Mouse (Mus musculus): ENCODE results near the gene Fscn1. TPM values are rescaled to one million over a fixed set of nuclear protein-coding genes. Genes with fewer than 3 reads are reported as not detected.

Fscn1 gene
- polyA plus RNA-seq, 1 experiment from 2014 or later = 506 TPM

DNA sequence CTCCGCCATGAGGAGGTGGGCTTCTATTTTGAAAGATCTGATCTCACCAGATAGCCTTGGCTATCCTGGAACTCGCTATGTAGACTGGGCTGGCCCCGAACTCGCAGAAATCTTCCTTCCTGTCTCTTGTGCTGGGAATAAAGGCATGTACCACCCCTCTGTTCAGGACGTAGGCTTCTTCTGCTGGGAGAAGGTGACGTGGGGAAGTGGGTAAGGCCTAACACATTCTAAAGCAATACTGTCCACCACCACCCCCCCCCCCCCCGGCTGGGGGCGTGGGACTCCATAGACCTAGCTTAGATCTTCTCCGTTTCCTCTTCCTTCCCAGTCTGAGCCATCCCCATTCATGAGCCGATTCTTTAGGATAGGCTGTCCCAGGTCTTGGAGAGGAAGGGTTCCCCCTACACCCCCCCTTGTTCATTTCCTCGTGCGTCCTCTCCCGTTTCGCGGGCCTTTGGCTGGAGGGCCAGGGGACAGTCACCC lies 1.3 kb downstream of the Fscn1 start:
- under 1% methylated on average over 15 of the region's 15 CpGs for WGBS

DNA sequence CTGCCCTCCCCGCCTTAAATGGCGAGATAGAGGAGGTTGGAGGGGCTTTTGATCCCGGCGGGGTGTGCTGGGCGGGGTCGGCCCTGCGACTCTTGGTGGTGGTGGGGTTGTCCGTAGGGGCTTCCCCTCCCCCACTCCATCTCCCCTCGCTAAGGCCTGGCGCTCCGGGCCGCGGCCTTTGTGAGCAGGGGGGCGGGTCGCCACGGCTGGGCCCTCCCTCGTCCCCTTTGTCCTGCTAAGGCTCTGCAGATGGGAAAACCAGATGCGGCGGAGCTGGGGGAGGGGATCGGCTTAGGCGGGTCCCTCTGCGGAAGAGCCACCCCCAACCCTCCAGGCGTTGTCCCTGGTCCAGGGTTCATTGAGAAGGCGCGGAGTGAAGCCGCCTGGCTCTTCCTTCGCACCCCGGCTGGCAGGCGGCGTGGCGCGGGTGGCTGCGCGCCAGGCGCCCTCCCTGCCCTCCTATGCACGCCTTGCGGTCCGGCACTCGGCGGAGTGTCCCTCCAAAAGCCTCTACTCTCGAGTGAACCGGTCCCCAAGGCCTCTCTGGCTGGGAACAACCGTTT lies 1.8 kb downstream of the Fscn1 start:
- peak overlapping the region; percentile 68 for H3K4me3 ChIP-seq
- H3K27ac ChIP-seq (replicated peaks) = peak overlapping the region; percentile 92
- 0 out of 2 replicates have a peak, but pooled peaks cover 5% of the 10 kb centered on the region for H3K36me3 ChIP-seq
- H3K9me3 ChIP-seq = no peaks in the 10 kb centered on the region
- H3K27me3 ChIP-seq = no peaks in the 10 kb centered on the region
- peak overlapping the region; percentile 87 for H3K9ac ChIP-seq
- under 1% methylated on average over 33 of the region's 43 CpGs for WGBS
- peak; percentile 49 for ATAC-seq (ENCODE audit: low FRiP score, low read depth)
- H3K4me1 ChIP-seq (replicated peaks) = peaks cover 46% of the 10 kb centered on the region
- peak overlapping the region; percentile 95 for H3K4me2 ChIP-seq

More for the DNA sequence above, 1.3 kb downstream of the Fscn1 start:
- peak overlapping the region; percentile 68 for H3K4me3 ChIP-seq
- peaks cover 42% of the 10 kb centered on the region for H3K4me1 ChIP-seq (replicated peaks)
- peak overlapping the region; percentile 95 for H3K4me2 ChIP-seq
- peak overlapping the region; percentile 92 for H3K27ac ChIP-seq (replicated peaks)
- no peaks in the 10 kb centered on the region for H3K27me3 ChIP-seq
- peak; percentile 27 for ATAC-seq (ENCODE audit: low FRiP score, low read depth)
- H3K9me3 ChIP-seq = no peaks in the 10 kb centered on the region
- H3K9ac ChIP-seq = peak overlapping the region; percentile 87
- 0 out of 2 replicates have a peak, but pooled peaks cover 2% of the 10 kb centered on the region for H3K36me3 ChIP-seq

DNA sequence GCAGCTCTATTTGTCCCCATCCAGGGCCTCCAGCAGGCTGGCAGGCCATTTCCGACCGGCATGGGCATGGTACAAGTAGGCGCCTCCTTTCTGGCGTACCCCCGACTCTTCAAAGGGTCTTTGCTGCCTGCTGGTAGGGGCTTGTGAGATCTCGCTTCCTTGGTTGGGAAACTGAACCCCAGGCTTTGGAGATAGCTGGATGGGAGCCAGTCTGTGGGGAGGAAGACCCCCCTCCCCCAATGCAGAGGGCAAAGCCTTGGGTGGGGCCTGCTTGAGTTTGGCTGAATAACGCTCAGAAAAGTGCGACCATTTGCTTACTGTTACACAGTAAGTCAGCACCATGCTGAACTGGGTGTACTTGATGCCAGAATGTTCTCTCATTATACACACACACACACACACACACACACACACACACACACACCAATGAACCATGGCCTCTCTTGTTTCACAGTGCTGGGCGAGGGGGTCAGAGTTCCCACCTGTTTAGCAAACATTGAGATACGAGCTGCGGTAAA lies 2.4 kb downstream of the Fscn1 start:
- peak overlapping the region; percentile 68 for H3K4me3 ChIP-seq
- under 1% methylated on average over 11 of the region's 11 CpGs for WGBS
- 0 out of 2 replicates have a peak, but pooled peaks cover 5% of the 10 kb centered on the region for H3K36me3 ChIP-seq
- peak overlapping the region; percentile 95 for H3K4me2 ChIP-seq
- no peaks in the 10 kb centered on the region for H3K9me3 ChIP-seq
- no peak for ATAC-seq (ENCODE audit: low FRiP score, low read depth)
- no peaks in the 10 kb centered on the region for H3K27me3 ChIP-seq
- H3K9ac ChIP-seq = peak overlapping the region; percentile 87
- H3K4me1 ChIP-seq (replicated peaks) = peaks cover 51% of the 10 kb centered on the region
- H3K27ac ChIP-seq (replicated peaks) = peak overlapping the region; percentile 92

DNA sequence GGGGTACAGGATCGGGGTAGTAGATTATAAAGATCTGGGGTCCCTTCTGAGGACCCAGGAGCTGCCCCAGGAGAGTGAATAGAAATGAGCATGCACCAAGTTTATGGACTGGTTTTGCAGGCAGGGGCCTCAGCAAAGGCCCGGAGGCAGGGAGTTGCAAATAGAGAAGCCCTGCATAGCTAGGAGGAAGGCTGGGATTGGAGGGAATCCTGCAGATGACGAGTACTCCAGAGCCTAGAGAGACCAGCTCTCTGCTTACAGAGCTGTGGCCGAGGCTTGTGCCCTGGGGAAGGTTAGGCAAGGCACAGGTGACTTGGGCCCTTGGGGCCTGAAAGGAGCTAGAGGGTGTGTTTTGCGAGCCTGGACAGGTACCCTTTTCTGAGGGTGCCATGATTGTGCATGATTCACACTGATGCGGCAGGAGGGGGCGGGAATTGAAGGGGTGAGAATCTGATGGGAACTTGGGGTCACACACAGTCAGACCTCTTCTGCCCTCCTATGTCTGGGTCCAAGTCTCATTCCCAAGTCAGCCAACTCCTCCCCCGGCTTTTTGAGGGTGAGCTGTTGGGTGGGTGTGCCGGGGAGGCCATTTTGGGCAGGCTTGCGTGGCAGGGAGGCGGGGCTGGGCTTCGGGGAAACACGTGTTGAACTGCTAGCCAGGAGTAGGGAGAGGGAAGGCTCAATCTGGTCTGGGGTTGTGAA lies 3.0 kb downstream of the Fscn1 start:
- H3K9me3 ChIP-seq = no peaks in the 10 kb centered on the region
- H3K27ac ChIP-seq (replicated peaks) = peak overlapping the region; percentile 92
- peak overlapping the region; percentile 87 for H3K9ac ChIP-seq
- 2% methylated on average over 13 of the region's 13 CpGs for WGBS
- no peaks in the 10 kb centered on the region for H3K27me3 ChIP-seq
- H3K4me2 ChIP-seq = peak overlapping the region; percentile 95
- no peak for ATAC-seq (ENCODE audit: low FRiP score, low read depth)
- 0 out of 2 replicates have a peak, but pooled peaks cover 9% of the 10 kb centered on the region for H3K36me3 ChIP-seq
- peaks cover 55% of the 10 kb centered on the region for H3K4me1 ChIP-seq (replicated peaks)
- peak overlapping the region; percentile 68 for H3K4me3 ChIP-seq

DNA sequence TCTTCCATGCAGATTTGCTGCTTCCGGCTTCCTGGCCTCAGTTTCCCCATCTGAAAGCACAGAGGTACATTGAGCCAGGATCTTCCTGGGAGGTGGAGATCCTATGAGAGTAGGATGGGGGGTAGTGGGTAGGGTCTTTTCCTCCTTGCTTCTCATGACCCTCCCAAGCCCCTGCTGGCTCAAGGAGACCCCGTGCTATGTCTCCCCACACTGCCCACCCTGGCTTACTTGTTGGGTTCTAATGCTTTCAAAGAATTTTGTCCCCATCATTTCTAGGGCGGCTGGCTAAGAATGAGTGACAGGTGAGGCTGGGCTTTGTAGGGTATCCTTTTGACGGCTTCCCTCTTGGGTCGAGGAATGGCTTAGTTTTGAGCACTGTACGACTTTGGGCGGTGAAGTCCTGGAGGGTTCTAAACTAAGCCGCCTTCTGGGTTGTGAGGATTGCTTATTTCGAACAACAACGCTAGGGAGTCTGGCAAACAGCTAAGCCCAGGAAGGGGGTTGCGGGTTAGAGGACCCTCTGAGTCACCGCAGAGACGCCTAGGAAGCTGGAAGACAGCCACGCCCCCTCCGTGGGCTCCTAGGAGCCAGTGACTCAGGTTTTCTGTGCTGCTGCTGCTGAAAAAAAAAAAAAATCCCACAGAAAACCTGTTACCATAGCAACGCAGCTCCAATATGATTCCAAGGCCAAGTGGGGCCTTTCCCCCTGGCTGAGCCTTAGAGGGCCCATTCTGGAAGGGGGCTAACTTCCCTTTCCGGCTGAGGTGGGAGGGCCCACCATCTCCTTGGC lies 3.8 kb downstream of the Fscn1 start:
- Histone ChIP-seq H3K9ac (peak overlapping the region; percentile 87), H3K9me3 (no peaks in the 10 kb centered on the region), H3K27ac (replicated peaks) (peak overlapping the region; percentile 92), H3K4me2 (peak overlapping the region; percentile 95), H3K4me1 (replicated peaks) (peaks cover 59% of the 10 kb centered on the region), H3K4me3 (peak overlapping the region; percentile 68), H3K27me3 (no peaks in the 10 kb centered on the region), H3K36me3 (0 out of 2 replicates have a peak, but pooled peaks cover 13% of the 10 kb centered on the region)
- 11% methylated on average over 17 of the region's 17 CpGs for WGBS
- ATAC-seq (ENCODE audit: low FRiP score, low read depth) = no peak

DNA sequence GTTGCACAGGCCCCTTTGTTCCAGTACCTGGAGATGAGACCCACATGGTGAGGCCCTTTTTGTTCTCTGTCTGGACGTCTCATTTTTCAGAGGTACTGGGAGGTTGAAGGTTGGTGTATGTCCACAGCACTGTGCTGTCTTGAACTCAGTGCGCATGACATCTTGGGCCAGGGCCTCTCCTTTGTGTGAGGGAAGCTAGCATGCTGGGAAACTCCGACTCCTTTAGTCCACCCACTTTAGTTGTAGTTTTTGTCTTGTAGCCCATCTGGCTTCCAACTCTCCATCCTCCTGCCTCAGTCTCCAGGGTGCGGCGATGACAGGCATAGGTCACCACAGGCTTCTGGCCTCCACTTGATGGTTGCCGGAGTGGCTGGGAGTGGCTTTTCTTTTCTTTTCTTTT lies 4.5 kb downstream of the Fscn1 start:
- Histone ChIP-seq H3K4me2 (peak overlapping the region; percentile 95), H3K36me3 (peaks cover 14% of the 10 kb centered on the region), H3K27me3 (no peaks in the 10 kb centered on the region), H3K4me3 (peak overlapping the region; percentile 68), H3K9ac (peak overlapping the region; percentile 87; the same call in 1 of the 2 replicates), H3K4me1 (replicated peaks) (peaks cover 56% of the 10 kb centered on the region), H3K9me3 (no peaks in the 10 kb centered on the region), H3K27ac (replicated peaks) (peak overlapping the region; percentile 92)
- WGBS = 33% methylated on average over 6 of the region's 6 CpGs
- no peak for ATAC-seq (ENCODE audit: low FRiP score, low read depth)

DNA sequence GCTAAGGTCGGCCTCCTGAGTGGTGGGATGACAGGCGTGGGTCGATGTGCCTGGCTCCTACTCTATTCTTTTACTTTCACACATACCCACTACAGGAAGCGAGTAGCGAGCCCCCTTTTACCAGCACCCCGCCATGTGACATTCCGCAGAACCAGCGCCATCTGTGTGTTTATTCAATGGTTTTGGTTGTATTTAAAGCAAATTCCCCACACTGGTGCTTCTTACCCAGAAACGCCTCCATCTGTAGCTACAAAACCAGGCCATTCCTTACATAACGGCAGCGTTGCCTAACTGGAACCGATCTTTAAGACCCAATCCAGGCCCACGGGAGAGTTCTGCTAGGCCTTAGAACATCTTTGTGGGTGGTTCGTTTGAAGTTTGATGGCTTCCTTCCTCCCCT lies 8.3 kb downstream of the Fscn1 start:
- Histone ChIP-seq H3K9ac (no peak overlapping the region), H3K4me2 (no peak overlapping the region), H3K27me3 (no peaks in the 10 kb centered on the region), H3K36me3 (peaks cover 52% of the 10 kb centered on the region), H3K4me1 (replicated peaks) (peaks cover 46% of the 10 kb centered on the region), H3K9me3 (no peaks in the 10 kb centered on the region), H3K27ac (replicated peaks) (no peak overlapping the region), H3K4me3 (no peak overlapping the region)
- WGBS = 92% methylated on average over 14 of the region's 14 CpGs
- no peak for ATAC-seq (ENCODE audit: low FRiP score, low read depth)

DNA sequence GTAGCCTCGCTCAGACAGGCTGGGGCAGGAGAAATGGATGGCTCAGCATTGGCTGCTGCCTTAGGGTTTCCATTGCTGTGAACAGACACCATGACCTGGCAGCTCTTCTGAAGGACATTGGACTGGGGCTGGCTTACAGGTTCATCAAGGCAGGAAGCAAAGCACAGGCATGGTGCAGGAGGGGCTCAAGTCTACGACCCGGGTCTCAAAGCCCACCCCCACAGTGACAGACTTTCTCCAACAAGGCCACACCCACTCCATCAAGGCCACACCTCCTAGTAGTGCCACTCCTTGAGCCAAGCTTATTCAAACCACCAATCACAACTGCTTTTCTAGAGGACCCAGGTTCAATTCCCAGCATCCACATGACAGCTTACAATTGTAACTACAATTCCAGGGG lies 13.8 kb downstream of the Fscn1 start:
- ATAC-seq (ENCODE audit: low FRiP score, low read depth) = 0 out of 2 replicates have a peak, but pooled peaks have one; percentile 27
- no peak overlapping the region for H3K9ac ChIP-seq
- H3K4me3 ChIP-seq = no peak overlapping the region
- no peaks in the 10 kb centered on the region for H3K27me3 ChIP-seq
- H3K4me2 ChIP-seq = no peak overlapping the region
- 0 out of 2 replicates have a peak overlapping the region, but pooled peaks have one; percentile 6 for H3K27ac ChIP-seq (replicated peaks)
- WGBS = 39% methylated on average over 3 of the region's 3 CpGs
- H3K9me3 ChIP-seq = no peaks in the 10 kb centered on the region
- H3K4me1 ChIP-seq (replicated peaks) = peaks cover 16% of the 10 kb centered on the region
- H3K36me3 ChIP-seq = peaks cover 40% of the 10 kb centered on the region

DNA sequence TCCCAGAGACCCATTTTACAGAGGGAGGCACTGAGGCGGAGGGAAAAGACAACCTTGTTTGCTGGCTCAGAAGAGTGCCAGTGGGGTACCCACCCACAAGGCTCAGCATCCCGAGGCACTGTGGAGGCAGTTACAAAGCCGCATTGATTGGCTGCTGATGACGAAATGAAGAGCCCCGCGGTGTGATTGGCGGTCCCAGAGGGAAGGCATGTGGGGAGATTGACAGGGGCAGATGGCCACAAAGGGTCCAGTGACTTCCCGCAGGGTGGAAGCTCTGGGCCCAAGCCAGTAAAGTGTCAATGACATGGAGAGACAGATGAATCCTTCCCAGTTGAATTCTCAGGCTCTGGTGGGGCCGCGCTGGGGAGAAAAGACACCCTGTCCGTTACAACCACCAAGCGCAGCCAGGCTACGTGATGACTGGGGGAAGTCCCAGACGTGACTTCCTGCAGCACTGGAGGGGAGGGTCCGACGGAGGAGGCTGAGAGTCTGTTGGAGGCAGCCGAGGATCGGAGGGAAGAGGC lies 14.5 kb downstream of the Fscn1 start:
- 4% methylated on average over 18 of the region's 18 CpGs for WGBS
- Histone ChIP-seq H3K27me3 (no peaks in the 10 kb centered on the region), H3K36me3 (peaks cover 39% of the 10 kb centered on the region), H3K27ac (replicated peaks) (peak overlapping the region; percentile 53), H3K4me3 (0 out of 2 replicates have a peak overlapping the region, but pooled peaks have one; percentile 3), H3K9ac (no peak overlapping the region), H3K4me2 (peak overlapping the region; percentile 39), H3K4me1 (replicated peaks) (peaks cover 16% of the 10 kb centered on the region), H3K9me3 (no peaks in the 10 kb centered on the region)
- peak; percentile 81 for ATAC-seq (ENCODE audit: low FRiP score, low read depth)

DNA sequence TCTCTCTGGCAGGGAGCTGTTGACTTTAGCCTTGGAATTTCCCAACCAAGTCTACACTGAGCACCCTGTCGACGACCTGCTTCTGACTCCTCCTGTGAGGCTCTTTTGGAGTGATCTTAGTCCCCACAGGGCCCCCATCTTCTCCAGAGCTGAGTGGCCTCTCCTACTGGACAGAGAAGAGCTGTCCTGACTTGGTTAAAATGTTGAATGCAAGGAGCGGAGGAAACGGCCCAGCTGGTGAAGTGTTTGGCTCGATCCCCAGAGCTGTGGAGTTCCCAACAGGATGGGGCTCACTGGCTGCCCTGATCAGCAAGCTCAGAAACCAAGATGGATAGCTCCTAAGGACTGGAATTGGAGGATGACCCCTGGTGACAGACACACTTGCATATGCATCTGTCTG lies 16.4 kb downstream of the Fscn1 start:
- no peak overlapping the region for H3K4me3 ChIP-seq
- no peaks in the 10 kb centered on the region for H3K9me3 ChIP-seq
- 0 out of 2 replicates have a peak overlapping the region, but pooled peaks have one; percentile 25 for H3K27ac ChIP-seq (replicated peaks)
- no peak overlapping the region for H3K9ac ChIP-seq
- H3K4me2 ChIP-seq = no peak overlapping the region
- ATAC-seq (ENCODE audit: low FRiP score, low read depth) = no peak
- H3K4me1 ChIP-seq (replicated peaks) = peaks cover 16% of the 10 kb centered on the region
- WGBS = 46% methylated on average over 5 of the region's 5 CpGs
- no peaks in the 10 kb centered on the region for H3K27me3 ChIP-seq
- peaks cover 20% of the 10 kb centered on the region for H3K36me3 ChIP-seq

DNA sequence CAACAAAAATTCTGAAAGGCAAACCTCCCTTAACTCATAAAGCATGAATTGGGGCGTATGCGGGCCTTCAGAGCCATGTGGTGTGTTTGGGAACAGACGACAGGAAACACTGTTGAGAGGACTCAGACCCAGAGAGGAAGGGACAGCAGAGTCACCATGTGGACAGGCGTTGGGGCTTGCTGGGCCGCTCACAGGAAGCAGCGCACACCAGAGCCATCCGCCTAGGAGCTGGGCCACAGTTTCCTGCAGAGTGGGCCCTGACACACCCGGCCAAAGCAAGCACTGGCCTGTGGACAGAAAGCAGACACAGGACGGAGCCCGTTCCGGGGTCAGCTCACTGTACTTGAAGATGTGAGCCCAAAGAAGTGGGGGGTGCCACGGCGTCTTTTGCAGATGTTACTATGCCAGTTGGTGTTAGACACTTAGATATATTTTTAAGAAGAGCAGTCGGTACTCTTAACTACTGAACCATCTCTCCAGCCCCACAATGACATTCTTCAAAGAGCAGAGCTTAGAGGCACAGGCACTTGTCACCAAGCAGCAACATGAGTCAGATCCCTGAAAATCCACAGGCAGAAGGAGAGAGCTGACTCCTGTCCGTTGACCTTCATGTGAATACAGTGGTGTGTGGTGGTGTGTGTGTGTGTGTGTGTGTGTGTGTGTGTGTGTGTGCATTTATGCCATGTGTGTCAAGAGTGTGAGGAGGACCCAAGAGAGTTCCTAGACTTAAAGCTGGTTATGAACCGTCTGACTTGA lies 22.1 kb downstream of the Fscn1 start:
- H3K4me1 ChIP-seq (replicated peaks) = no peaks in the 10 kb centered on the region
- no peaks in the 10 kb centered on the region for H3K36me3 ChIP-seq
- H3K9me3 ChIP-seq = no peaks in the 10 kb centered on the region
- H3K27me3 ChIP-seq = no peaks in the 10 kb centered on the region
- H3K4me3 ChIP-seq = no peak overlapping the region
- 80% methylated on average over 16 of the region's 16 CpGs for WGBS
- ATAC-seq (ENCODE audit: low FRiP score, low read depth) = no peak
- no peak overlapping the region for H3K27ac ChIP-seq (replicated peaks)
- H3K4me2 ChIP-seq = no peak overlapping the region
- no peak overlapping the region for H3K9ac ChIP-seq

Measured in hindbrain, embryonic 15.5 days (tissue).